Mouse (Mus musculus) cortical plate, adult 2 months (tissue): Measurements from ENCODE around the gene Zfp341.

Experiments used
- CTCF ChIP-seq: fragments of 200-500 bp; IDR thresholded peaks from 2 replicates; pipeline ENCODE4 v1.5.1; 2011; ENCODE audit warnings: mild to moderate bottlenecking, control low read depth, low read length; ENCODE audit not compliant: insufficient read depth; ENCODE audit errors: extremely low read depth
- POLR2A ChIP-seq: fragments of 200-500 bp; IDR thresholded peaks from 2 replicates; pipeline ENCODE4 v1.6.1; 2011; ENCODE audit warnings: mild to moderate bottlenecking, low read length, control low read depth; ENCODE audit not compliant: insufficient read depth; ENCODE audit errors: extremely low read depth

GRCm38 (mm10) chr2:154615674-154616073 lies 2.6 kb downstream of the Zfp341 start:
- TF ChIP-seq POLR2A: no peak
- TF ChIP-seq CTCF: no peak
